ENCODE assay signal across 1 mouse cellular context in genomic region chr17:45619386-45620256, GRCm38 (mm10).
A peak's percentile ranks its signal among the peaks of the same experiment; 100 is the strongest.
TF ChIP-seq lines count a peak whose summit lies in the region.

No protein-coding gene starts in this region.

TF ChIP-seq in MEL, 35 proteins besides CTCF, POLR2A, EP300 and RAD21 (continued from another document):
- TF ChIP-seq USF1 (IDR thresholded peaks at IDR 0.05; ENCODE audit: low read depth, low read length) (peak; percentile 72), JUND (IDR thresholded peaks at IDR 0.05; ENCODE audit: low read depth, low read length) (peak; percentile 56; the same call in 1 of the 2 replicates), SIN3A (IDR thresholded peaks at IDR 0.05; ENCODE audit: low read length) (peak; percentile 50)
